Mouse (Mus musculus) heart, embryonic 15.5 days (tissue): ENCODE measurements around the gene Rcc2. TPM values are rescaled to one million over a fixed set of nuclear protein-coding genes. Genes with fewer than 3 reads are reported as not detected.

Experiments
- ATAC-seq: fragments of 200-750 bp; cut with Nextera tagmentation; replicated peaks from 2 replicates; pipeline ENCODE4 v1.8.0; 2017; ENCODE audit warnings: low read depth, moderate TSS enrichment; ENCODE audit not compliant: insufficient number of reproducible peaks, insufficient read depth, low FRiP score
- H3K27ac ChIP-seq: fragments of 300-500 bp; sonication (generic); 2 replicates; pipeline ENCODE4 v1.5.1; 2015; ENCODE audit warnings: mild to moderate bottlenecking, inconsistent platforms
- H3K27me3 ChIP-seq: fragments of 300-500 bp; sonication (generic); 2 replicates; pipeline ENCODE4 v1.6.1; 2015; ENCODE audit warnings: inconsistent platforms
- H3K36me3 ChIP-seq: fragments of 300-500 bp; sonication (generic); 2 replicates; pipeline ENCODE4 v1.6.1; 2015; ENCODE audit warnings: mild to moderate bottlenecking, inconsistent platforms
- H3K4me1 ChIP-seq: fragments of 300-500 bp; sonication (generic); replicated peaks from 2 replicates; pipeline ENCODE4 v1.6.1; 2015; ENCODE audit warnings: inconsistent platforms
- H3K4me2 ChIP-seq: fragments of 300-500 bp; sonication (generic); 2 replicates; pipeline ENCODE4 v1.6.1; 2015; ENCODE audit warnings: inconsistent platforms, mild to moderate bottlenecking, moderate library complexity
- H3K4me3 ChIP-seq: fragments of 300-500 bp; sonication (generic); 2 replicates; pipeline ENCODE4 v1.5.1; 2015; ENCODE audit warnings: mild to moderate bottlenecking, inconsistent platforms
- H3K9ac ChIP-seq: fragments of 300-500 bp; sonication (generic); 2 replicates; pipeline ENCODE4 v1.6.1; 2015; ENCODE audit warnings: mild to moderate bottlenecking, inconsistent platforms
- H3K9me3 ChIP-seq: fragments of 300-500 bp; sonication (generic); replicated peaks from 2 replicates; pipeline ENCODE4 v1.6.1; 2016; ENCODE audit warnings: inconsistent platforms
- WGBS: fragments of 180-500 bp; shearing (Covaris S2); methylation state at CpG from one replicate; pipeline ENCODE4 v1.1.7; 2015; ENCODE audit warnings: mixed read lengths; 5-methylcytosine and 5-hydroxymethylcytosine counted together
- polyA plus RNA-seq: library from polyadenylated mRNA; unstranded; fragments of >200 nt; fragmentation: Nextera tagmentation; extraction: Ambion mirVana; gene quantifications from 2 replicates; pipeline ENCODE4 v1.2.1, GENCODE M21; 2015

The Rcc2 gene
- polyA plus RNA-seq, 1 experiment from 2014 or later, result 13.9 TPM

DNA sequence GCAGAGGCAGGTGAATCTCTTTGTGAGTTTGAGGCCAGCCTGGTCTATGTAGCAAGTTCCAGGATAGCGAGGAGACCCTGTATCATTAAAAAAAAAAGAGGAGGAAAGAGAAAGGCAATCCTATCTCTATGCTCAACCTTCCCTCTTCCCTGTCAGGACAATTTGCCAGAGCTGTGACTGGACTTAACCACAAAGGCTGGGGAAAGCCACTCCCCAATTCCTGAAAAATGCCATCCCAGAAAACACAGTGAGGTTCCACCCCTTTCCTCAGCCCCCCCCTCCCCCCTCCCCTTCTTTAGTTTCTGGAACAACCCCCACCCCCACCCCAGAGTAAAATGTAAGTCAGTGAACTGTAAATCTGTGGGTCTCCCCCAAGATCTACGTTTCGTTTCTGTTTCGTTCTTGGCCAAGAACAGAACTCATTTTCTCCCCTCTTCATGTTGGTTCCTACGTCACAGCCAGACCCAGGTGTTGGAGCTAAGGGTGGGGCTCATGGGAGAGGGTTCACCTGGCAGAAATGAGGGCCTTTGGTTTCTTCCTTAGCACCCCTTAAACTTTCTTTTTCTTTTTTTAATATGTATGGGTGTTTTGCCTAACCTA is 11.4 kb upstream of the Rcc2 start:
- 74% methylated on average over 5 of the region's 5 CpGs for WGBS
- H3K36me3 ChIP-seq, result no peaks in the 10 kb centered on the region
- no peak for ATAC-seq
- H3K9ac ChIP-seq, result no peak overlapping the region
- H3K27me3 ChIP-seq, result no peaks in the 10 kb centered on the region
- H3K4me2 ChIP-seq, result no peak overlapping the region
- no peak overlapping the region for H3K27ac ChIP-seq
- H3K4me3 ChIP-seq, result no peak overlapping the region
- no peaks in the 10 kb centered on the region for H3K9me3 ChIP-seq
- peaks cover 11% of the 10 kb centered on the region for H3K4me1 ChIP-seq

DNA sequence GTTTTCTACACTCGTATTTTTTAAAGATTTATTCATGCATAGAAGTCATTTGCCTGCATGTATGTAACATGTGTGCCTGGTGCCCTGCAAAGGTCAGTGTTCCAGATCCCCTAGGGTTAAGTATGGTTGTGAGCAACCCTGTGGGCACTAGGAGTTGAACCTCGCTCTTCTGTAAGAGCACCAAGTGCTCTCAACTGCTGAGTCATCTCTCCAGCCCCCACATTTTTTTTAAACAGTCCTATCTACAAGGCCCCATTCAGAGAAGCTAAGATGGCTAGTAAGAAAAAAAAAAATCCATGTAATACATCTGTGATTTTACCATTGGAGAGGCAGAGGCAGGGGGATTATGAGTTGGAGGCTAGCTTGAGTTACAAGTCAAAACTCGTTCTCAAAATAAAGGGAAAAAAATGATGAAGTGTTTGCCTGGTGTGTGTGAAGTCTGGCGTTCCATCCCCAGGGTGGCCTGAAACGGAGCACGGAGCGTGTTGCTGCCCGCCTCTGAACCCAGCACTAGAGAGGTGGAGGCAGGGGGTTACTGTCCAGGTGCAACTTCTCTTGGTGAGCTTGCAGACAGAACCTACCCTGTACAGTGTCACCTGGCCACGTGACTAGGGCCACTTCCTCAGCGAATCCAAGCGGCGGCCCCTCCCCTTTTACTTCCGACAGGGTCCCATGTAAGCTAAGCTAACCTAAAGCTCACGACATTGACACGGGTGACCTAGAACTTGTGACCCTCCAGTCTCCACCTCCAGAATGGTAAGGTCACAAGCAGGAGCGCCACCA is 10.3 kb upstream of the Rcc2 start:
- H3K4me2 ChIP-seq, result no peak overlapping the region

DNA sequence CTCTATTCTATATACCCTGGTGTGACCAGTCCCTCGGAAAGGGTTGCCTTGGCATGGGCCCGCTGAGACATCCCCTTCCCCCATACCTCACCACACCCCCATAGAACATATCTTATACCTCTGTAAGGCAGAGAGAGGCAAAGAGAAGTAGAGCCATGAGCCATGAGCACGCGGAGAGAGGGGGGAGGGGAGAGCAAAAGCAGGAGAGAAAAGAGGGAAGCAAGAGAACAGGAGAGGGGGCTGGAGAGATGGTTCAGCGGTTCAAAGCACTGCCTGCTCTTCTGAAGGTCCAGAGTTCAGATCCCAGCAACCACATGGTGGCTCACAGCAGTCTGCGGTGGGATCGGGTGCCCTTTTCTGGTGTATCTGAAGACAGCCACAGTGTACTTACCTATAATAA is 8.9 kb upstream of the Rcc2 start:
- Histone ChIP-seq H3K9me3 (no peaks in the 10 kb centered on the region), H3K4me2 (no peak overlapping the region), H3K9ac (no peak overlapping the region), H3K27ac (no peak overlapping the region), H3K4me3 (no peak overlapping the region), H3K4me1 (no peaks in the 10 kb centered on the region), H3K27me3 (no peaks in the 10 kb centered on the region), H3K36me3 (no peaks in the 10 kb centered on the region)
- no peak for ATAC-seq
- WGBS, result 70% methylated on average over 7 of the region's 7 CpGs

More for the DNA sequence above, 10.3 kb upstream of the Rcc2 start:
- no peaks in the 10 kb centered on the region for H3K9me3 ChIP-seq
- 60% methylated on average over 16 of the region's 16 CpGs for WGBS
- ATAC-seq, result no peak
- no peak overlapping the region for H3K4me3 ChIP-seq
- H3K27me3 ChIP-seq, result no peaks in the 10 kb centered on the region
- no peak overlapping the region for H3K9ac ChIP-seq
- H3K27ac ChIP-seq, result no peak overlapping the region
- H3K36me3 ChIP-seq, result no peaks in the 10 kb centered on the region
- no peaks in the 10 kb centered on the region; the same call in 1 of the 2 replicates for H3K4me1 ChIP-seq

DNA sequence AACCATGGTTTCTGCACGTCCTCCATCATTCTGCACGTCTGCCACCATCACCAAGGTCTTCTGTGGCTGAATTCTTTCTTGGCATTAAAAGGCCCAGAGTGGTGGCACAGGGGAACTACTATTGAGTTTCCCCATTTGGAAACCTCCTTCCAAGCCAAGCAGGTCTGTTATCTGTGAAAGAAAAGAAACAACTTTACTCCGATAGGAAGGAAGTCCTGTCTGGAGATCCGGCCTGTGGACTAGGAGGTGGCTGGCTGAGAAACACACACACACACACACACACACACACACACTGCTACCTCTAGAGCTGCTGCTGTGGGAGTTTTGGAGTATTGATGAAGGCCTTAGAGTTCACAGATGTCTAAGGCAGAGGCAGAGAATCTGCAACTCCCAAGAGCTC is 6.8 kb upstream of the Rcc2 start:
- H3K36me3 ChIP-seq, result no peaks in the 10 kb centered on the region
- no peak overlapping the region for H3K9ac ChIP-seq
- no peaks in the 10 kb centered on the region for H3K9me3 ChIP-seq
- H3K27ac ChIP-seq, result no peak overlapping the region
- no peak for ATAC-seq
- 0 out of 2 replicates have a peak, but pooled peaks cover under 1% of the 10 kb centered on the region for H3K27me3 ChIP-seq
- no peaks in the 10 kb centered on the region for H3K4me1 ChIP-seq
- 42% methylated on average over 4 of the region's 4 CpGs for WGBS
- H3K4me3 ChIP-seq, result no peak overlapping the region
- no peak overlapping the region for H3K4me2 ChIP-seq

DNA sequence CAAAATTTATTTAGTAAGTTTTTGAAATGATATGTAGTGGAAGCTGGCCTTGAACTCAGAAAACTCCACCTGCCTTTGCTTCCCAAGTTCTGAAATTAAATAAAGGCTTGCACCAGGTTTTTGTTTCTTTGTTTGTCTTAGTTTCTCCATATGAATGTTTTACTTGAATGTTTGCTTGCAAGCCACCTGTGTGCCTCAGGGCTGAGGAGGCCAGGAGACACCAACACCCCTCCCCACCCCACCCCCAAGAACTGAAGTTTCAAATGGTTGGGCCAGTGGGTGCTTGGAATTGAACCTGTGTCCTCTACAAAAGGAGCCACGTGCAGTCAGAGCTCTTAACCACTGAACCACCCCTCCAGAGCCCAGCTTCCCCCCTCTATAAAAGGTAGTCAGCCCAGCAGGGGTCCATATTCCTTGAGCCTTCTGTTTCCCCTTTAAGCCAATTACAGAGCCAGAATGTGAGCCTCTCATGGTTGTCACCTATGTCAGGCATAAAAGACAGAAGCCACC is 5.7 kb upstream of the Rcc2 start:
- ATAC-seq, result no peak
- 56% methylated on average over 1 of the region's 1 CpGs for WGBS
- H3K9me3 ChIP-seq, result no peaks in the 10 kb centered on the region

DNA sequence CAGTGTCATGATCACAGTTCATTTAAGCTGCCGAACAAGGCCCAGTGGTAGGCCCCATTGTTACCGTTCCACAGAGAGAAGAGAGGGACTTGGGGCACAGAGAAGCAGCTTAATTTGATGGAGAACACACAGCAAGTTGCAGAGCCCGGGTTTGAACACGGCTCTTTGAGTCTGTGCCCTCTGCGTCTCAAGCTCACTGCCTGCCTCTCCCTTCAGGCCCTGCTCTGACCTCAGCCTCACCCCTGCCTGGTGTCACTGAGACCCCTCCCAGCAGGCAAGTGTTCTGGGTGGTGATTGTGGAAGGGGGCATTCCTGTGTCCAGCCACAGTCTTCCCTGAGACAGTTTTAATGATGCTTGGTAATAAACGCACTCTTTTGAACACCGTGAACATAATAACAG is 5.2 kb upstream of the Rcc2 start:
- H3K4me3 ChIP-seq, result no peak overlapping the region
- 81% methylated on average over 7 of the region's 7 CpGs for WGBS
- H3K9me3 ChIP-seq, result no peaks in the 10 kb centered on the region
- peaks cover 10% of the 10 kb centered on the region; the same call in 1 of the 2 replicates for H3K27me3 ChIP-seq
- H3K4me2 ChIP-seq, result no peak overlapping the region
- no peak overlapping the region for H3K9ac ChIP-seq
- H3K4me1 ChIP-seq, result peaks cover 8% of the 10 kb centered on the region
- no peak overlapping the region for H3K27ac ChIP-seq
- ATAC-seq, result no peak
- no peaks in the 10 kb centered on the region for H3K36me3 ChIP-seq

More for the DNA sequence above, 5.7 kb upstream of the Rcc2 start:
- Histone ChIP-seq H3K9ac (no peak overlapping the region), H3K27me3 (peaks cover 10% of the 10 kb centered on the region; the same call in 1 of the 2 replicates), H3K36me3 (no peaks in the 10 kb centered on the region), H3K4me3 (no peak overlapping the region), H3K27ac (no peak overlapping the region), H3K4me1 (peaks cover 4% of the 10 kb centered on the region; the same call in 1 of the 2 replicates), H3K4me2 (no peak overlapping the region)

DNA sequence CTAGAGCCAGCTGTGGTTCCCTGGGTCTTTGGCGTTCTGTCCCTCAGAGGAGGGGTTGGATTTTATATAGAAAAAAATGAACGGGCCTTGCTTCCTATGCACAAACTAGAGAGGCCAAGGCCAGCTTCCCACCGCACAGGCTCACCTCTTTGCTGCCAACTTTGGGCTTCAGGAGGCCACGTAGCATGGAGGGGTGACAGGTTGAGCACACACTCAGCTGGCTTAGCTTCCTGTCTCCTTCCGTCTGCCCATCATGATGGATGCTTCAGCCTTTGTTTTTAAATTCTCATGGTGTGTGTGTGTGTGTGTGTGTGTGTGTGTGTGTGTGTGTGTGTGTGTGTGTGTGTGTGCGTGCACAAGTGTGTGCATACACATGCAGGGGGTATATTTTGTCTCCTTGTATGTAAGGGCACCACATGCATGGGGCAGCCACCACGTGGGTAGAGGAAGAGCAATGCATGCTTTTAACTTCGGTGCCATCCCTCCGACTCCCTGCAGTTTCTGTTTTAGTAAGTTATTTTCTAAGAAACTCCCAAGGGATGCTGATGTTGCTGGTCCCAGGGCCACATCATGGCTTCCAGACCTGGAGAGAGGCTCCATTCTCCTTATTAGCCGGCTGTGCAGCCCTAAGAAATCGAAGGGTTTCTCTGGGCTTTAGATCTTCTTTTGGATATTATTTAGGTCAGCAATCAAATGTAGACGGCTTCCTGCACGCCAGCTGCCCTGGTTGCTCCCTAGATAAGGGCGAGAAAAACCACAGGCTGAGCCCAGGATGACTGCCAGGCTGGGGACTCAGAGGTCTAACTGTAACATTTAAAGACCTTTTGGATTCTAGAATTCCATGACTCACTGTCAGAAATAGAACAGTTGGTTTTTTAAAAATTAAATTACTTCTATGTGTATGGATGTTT is 4.4 kb upstream of the Rcc2 start:
- 61% methylated on average over 14 of the region's 14 CpGs for WGBS
- no peak overlapping the region for H3K27ac ChIP-seq

DNA sequence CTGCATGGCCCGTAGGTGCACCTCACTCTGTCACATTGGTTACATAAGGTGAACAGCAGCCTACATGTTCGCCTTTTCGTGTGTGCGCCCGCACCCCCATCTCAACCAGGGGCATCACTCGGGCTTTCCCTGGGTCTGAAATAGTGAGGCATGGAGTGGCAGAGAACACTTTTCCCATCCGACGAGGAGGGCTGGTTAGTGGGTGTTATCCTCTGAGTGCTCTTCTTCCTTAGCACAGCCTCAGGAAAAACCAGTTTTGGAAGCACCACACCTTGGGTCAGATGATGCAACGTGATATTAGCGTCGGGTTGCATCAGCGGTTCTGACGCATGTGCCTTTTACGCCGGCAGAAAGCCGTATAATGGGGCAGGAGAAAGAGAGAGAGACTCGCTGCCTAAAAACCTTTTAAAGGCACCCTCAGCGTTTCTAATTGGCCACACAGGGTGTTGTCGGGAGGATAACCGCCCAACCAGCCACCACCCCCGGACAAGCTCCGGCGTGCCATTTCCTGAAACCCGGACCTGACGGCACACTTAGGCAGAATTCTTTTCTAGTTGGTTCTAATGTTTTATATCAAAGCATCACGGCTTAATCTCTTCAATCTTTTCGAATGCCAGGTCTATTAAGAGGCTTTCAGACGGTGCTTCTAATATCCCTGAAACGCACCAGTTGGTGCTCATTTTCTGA is 757 bp upstream of the Rcc2 start:
- Histone ChIP-seq H3K4me2 (peak overlapping the region; percentile 92), H3K9ac (peak overlapping the region; percentile 20; the same call in 1 of the 2 replicates), H3K27me3 (peaks cover 10% of the 10 kb centered on the region; the same call in 1 of the 2 replicates), H3K27ac (peak overlapping the region; percentile 18; the same call in 1 of the 2 replicates), H3K4me3 (peak overlapping the region; percentile 90), H3K4me1 (peaks cover 33% of the 10 kb centered on the region), H3K36me3 (no peaks in the 10 kb centered on the region), H3K9me3 (no peaks in the 10 kb centered on the region)
- 6% methylated on average over 29 of the region's 29 CpGs for WGBS
- no peak for ATAC-seq

More for the DNA sequence above, 4.4 kb upstream of the Rcc2 start:
- no peak for ATAC-seq
- Histone ChIP-seq H3K4me3 (no peak overlapping the region), H3K4me1 (peaks cover 16% of the 10 kb centered on the region), H3K9me3 (no peaks in the 10 kb centered on the region), H3K9ac (no peak overlapping the region), H3K36me3 (no peaks in the 10 kb centered on the region), H3K27me3 (peaks cover 10% of the 10 kb centered on the region; the same call in 1 of the 2 replicates), H3K4me2 (no peak overlapping the region)

DNA sequence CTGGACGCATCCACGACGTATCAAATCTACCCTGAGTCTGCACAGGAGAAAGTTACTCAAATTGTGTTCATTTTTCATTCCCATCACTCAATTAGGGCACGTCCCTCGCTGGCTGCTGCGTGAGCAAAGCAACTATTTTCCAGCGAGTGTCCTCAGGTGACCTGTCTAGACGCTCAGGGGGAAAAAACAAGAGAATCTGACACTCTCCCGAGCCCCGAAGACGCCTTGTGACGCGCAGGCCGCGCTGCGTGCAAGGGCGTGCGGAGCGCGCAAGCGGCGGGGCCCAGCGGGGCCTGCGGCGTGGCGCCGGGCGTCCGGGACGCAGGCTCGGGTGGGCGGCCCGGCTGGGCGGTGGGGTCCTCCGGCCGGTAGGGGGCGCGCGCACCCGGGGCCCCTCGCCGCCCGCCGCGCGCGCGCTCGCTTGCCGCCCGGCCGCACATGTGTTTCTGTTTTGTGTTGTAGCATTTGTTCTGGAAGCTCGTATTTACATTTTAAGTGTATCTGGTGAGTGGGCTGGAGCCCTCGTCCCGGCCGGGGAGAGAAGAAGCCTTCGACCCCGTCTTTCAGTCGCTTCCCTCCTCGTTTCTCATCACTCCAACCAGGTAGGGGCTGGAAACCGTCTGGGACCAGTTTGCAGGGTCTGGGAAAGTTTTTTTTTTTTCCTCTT is 841 bp downstream of the Rcc2 start:
- peak; percentile 63 for ATAC-seq
- Histone ChIP-seq H3K4me2 (peak overlapping the region; percentile 92), H3K4me1 (peaks cover 46% of the 10 kb centered on the region), H3K27me3 (peaks cover 10% of the 10 kb centered on the region; the same call in 1 of the 2 replicates), H3K36me3 (no peaks in the 10 kb centered on the region), H3K9me3 (no peaks in the 10 kb centered on the region), H3K9ac (peak overlapping the region; percentile 92), H3K27ac (peak overlapping the region; percentile 88), H3K4me3 (peak overlapping the region; percentile 90)
- WGBS, result under 1% methylated on average over 61 of the region's 61 CpGs
